Mouse (Mus musculus) v-Abl transformed pro-B cells (cell line): ENCODE results near the gene Psors1c2.

ENCODE experiments used
- in situ Hi-C, 2 experiments: fragments of 400-800 bp; cut with MboI; formaldehyde crosslinking; loops; one replicate each; pipeline ENCODE4 v1.15.1; 2025; ENCODE audit not compliant: unreplicated experiment in 2 of 2

The Psors1c2 gene

DNA sequence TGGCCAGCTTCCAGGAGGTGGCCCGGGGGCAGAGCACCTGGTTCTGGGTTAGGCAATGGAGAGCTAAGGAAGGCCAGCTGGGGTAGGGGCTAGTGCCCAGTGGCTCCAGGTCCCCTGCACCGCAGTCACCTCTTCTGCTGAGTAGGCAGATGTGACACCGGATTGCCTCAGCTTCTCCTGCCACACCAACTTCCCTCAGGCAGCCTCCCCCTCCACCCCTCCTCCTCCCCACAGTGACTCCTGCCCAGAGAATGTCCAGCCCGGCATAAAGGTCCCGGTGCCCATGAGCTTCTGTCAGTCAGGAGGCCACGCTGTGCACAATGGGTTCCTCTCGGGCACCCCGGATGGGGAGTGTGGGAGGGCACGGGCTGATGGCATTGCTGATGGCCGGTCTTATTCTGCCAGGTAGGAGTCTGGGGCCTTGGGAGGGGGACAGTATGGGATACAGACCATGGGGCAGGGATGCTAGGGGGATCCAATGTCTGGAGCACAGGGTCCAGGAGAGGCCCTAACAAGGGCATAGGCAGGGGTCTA lies 18.9 kb downstream of the Psors1c2 start, which contains the start of gene Cdsn:
Gene Cdsn, plus strand, starts transcription at position 248 of the 534 bp plus-strand sequence.
- in situ Hi-C loops, result no loop called here

DNA sequence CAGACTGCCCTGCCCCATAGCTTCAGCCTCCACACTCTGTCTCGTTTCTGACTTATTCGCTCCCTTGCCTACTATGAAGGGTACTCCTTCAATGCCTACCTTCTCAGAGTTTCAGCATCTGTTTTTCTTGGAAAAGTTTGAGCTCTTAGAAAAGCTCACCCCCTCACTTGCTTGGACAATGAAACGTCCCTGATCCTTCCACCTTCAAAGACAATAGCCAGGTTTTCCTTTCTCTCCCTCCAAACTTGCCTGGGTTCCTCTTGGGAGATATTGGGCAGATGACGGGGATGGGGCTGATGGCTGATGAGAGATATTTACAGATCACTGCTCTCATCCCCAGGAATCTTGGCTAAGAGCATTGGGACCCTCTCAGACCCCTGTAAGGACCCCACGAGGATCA lies 21.3 kb downstream of the Psors1c2 start:
- in situ Hi-C loops, result no loop called here

DNA sequence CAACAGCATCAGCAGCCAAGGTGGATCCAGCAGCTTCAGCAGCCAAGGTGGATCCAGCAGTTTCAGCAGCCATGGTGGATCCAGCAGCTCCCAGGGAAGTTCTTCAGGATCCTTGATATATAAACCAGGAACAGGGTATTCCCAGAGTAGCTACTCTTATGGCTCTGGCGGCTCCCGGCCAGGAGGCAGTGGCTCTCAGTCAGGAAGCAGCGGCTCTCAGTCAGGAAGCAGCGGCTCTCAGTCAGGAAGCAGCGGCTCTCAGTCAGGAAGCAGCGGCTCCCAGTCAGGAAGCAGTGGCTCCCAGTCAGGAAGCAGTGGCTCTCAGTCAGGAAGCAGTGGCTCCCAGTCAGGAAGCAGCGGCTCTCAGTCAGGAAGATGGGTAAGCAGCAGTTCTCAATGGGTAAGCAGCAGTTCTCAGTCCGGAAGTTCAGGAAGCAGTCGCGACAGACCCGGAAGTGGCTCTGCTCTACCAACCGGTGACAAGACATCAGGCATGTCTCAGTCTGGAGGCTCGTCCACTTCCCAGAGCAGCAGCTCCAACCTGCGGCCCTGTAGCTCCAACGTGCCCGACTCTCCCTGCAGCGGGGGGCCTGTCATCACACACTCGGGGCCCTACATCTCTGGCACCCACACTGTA lies 21.9 kb downstream of the Psors1c2 start:
- in situ Hi-C loops, result no loop called here

DNA sequence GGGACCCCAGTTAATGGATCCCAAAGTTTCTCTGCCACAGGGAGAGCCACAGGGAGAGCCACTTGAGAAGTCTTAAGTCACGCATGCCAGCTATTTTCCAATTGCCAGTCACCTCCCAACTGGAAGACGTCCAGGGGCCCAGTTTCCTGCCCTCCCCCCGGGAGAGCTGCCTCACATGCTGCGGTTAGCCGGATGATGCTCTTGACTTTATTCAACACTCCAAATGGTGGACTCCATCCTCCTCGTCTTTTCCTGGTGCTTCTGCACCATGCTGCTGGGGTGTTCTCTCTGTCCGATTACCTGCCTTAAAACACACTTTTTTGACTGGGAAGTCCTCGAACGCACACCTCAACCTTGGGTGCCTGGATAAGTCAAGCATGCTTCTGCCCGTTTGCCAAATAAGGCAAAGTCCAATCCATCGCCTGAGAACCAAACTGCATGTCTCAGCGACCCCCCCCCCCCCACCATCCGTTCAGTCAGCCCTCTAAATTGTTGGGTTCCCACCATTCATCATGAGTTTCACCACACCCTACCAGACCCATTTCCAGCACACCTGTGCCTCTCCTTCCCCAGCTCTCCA lies 23.3 kb downstream of the Psors1c2 start:
- in situ Hi-C loops, result no loop called here

DNA sequence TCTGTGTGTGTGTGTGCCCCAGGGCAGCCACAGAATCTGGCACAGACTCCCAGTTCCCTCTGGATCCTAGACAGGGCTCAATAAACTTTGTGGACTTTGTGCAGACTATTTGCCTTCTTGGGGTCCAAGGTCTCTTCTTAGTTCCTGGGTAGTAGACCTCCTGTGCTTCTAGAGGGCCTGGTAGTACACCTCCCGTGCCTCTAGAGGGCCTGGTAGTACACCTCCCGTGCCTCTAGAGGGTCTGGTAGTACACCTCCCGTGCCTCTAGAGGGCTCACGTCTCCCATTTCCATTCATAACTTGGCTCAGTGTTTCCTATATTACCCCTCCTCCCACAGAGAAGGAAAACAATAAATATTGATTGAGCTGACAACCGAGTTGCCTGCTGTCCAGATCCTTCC lies 23.8 kb downstream of the Psors1c2 start:
- in situ Hi-C loops, result no loop called here

DNA sequence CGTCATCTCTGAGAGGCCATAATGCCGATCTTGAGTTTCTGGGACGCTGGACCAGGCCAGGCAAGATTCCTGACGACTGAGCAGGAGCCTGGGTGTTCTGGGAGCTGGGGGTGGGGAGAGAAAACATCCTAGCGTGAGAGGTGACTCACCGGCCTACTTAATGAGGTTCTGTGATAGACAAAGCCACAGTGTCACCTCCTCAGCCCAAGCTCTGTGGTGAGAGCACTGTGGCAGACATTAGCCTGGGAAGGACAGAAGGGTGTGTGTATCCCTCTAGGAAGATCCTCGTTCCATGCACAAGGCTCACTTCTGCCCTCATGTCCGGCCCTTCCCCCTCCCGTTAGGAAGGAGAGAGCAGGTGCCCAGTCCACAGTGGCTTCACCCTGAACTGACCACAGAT lies 24.4 kb downstream of the Psors1c2 start:
- in situ Hi-C loops, result no loop called here

DNA sequence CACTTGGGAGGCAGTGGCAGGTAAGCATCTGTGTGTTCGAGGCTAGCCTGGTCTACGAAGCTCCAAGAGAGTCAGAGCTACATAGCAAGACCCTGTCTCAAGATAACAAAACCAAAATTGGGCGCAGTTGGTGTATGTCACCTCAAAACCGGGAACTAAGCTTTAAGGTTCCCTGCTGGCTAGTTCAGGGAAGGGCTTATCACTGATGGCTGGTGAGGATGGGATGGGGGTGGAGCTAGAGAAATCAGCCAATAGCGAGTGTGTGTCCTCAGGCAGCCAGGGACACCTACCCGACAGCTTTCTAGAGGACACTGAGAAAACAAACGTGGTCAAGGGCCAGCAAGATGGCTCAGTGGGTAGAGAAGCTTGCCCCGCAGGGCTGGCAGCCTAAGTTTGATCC lies 25.2 kb downstream of the Psors1c2 start:
- in situ Hi-C loops, result no loop called here

DNA sequence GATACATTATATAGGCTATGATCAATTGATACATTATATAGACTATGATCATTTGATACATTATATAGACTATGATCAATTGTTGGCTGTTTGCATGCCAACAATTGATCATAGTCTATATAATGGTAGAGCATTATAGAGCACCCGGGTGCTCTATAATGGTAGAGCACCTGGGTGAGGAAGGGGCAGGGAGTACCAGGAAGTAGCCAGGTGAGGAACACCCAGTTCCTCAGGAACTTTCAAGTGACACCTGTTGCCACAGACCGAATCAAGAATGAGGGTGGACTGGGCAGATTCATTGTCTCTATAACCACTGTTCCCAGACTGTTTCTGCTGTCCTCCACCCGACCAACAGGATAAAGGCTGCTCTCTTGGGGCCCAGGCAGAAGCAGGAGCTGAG lies 34.1 kb downstream of the Psors1c2 start, which contains the start of gene 2300002M23Rik:
Gene 2300002M23Rik, plus strand, starts transcription at position 301 of the 400 bp plus-strand sequence.
- in situ Hi-C loops, result no loop called here

DNA sequence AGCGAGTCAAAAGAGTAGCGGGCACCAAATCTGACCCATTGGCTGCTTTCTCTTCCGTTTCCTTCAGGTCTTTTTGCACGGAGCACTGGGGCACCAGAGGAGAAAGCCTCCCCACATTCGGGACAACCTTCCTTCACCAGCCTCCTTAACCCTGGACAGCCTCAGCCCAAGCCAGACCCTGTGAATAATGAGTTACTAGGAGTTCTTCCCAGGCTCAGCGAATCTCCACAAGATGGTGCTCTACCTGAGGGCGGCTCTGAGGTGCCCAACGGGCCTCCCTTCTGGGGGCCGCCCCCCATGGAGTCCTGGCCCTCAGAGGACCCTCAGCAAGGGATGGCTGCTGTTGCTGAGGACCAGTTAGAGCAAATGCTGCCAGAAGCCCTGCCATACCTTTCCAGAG lies 34.8 kb downstream of the Psors1c2 start:
- in situ Hi-C loops, result no loop called here

DNA sequence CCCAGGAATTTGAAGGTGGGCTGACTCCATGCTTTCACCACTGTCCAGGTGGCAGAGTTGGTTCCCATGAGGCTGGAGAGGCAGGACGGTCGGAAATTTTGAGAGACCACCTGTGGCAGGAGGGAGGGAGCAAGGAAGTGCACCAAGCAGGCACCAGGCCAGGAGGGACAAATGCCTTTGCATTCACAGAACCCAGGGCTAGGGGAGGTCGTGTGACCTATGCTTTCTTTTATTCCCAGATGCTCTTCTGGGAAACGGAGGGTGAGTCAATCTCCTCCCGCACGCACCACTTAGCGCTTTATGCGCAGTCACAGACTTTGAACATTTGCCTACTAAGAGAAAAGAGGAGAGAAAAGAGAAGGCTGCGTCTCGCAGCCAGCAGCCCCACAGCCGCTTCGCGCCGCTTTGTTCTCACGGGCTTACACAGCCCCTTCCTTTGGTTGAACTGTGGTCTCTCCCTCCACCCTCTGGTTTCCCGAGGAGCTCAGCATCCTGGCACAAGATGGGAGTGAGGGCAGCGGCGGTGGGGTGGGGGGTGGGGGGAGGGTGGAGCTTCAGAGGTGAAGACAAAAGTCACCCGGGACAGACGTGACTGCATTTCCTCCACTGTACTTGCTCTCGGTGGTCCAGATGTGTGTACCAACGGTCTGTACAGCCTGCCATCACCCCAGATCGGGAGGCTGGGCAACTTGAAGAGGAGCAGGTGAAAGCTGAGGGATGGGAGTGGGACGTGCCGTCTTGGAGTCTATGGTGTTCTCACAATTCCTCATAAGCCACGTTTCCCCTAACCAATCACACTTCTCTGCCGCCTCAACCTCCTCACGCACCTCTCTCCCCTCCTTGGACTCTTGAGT lies 36.3 kb downstream of the Psors1c2 start:
- in situ Hi-C loops, result no loop called here

DNA sequence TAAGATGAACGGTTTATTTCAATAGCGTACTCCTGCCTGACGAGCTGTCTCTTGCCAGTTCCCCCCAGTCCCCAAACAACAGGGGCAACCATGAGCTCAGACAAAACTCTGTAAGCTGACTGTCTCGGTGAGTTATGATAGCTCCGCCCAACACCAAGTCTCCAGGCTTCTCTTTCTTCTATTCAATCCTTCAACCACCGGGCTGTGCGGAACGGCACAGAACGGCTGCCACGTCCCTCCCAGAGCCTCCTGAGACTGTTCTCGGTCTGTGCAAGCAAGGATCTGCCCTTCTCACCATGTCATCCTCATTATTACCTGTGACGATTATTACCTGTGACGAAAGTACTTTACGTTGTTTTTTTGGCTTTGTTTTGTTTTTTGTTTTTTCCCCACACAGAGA lies 37.8 kb downstream of the Psors1c2 start:
- in situ Hi-C loops, result no loop called here

DNA sequence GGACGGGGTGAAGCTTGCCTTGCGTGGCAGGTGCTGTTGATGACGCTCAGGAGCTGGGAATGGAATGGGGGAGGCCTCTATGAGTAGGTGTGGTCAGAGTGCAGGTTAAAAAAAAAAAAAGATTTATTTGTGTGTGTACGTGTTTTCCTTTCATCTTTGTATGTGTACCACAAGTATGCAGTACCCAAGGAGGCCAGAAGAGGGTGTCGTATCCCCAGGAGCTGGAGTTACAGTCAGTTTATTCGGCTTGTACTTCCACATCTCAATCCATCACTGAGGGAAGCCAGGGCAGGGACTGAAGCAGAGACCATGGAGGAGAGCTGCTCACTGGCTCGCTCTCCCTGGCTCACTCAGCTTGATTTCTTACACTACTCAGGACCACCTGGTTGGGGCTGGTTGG lies 38.5 kb downstream of the Psors1c2 start:
- in situ Hi-C loops, result no loop called here

DNA sequence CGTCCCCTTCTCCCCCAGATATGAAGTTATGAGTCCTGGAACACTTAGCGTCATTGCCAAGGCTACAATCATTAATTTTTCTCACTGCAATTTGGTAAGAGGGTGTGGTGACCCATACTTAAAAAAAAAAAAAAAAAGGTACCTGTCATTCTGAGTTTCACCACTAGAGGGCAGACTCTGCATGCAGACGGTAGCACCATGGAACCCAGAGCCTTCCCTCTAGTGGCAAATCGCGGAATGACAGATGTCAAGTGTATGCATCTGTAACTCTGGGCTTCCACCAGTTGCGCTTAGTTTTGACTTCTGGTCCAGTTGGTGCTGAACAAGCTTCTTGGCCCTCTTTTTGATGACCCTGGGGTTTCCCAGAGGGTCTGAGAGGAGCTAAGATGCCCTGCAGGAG lies 45.2 kb downstream of the Psors1c2 start:
- in situ Hi-C loops, result no loop called here

DNA sequence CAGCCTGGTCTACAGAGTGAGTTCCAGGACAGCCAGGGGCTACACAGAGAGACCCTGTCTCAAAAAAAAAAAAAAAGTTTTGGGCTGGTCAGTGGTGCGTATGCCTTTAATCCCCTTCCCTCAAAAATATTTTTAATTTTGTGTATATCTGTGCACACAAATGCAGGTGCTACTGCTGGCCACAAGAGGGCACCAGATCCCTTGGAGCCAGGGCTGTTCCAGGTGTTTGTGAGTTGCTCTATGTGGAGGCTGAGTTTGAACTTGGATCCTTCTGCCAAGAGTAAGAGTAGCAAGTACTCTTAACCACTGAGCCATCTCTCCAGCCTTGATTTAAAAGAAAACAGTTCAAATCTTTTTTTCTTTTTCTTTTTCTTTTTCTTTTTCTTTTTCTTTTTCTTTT lies 49.9 kb downstream of the Psors1c2 start:
- in situ Hi-C loops, result loop anchor here in 1 of 2 experiments (10.0 kb wide), 1 partner anchor 142 kb away; no protein-coding TSS in a partner anchor
